Mouse (Mus musculus) brain, embryonic 18.5 days (tissue): Measurements from ENCODE around the gene Cd47.

Source experiments
- DNase-seq: peaks from one replicate; pipeline ENCODE4 v3.0.0-alpha.2; 2012; ENCODE audit warnings: low read depth, low spot score

The Cd47 gene

GRCm38 (mm10) chr16:49948287-49948686, 148.0 kb downstream of the Cd47 start:
- no peak for DNase-seq

- no peak for DNase-seq
Measured at GRCm38 (mm10) chr16:49949261-49949660, 148.9 kb downstream of the Cd47 start.

- DNase-seq: no peak
Measured at GRCm38 (mm10) chr16:49950340-49950739, 150.0 kb downstream of the Cd47 start.

GRCm38 (mm10) chr16:49951288-49951691, 151.0 kb downstream of the Cd47 start:
- DNase-seq: peak; percentile 58

GRCm38 (mm10) chr16:49951925-49952523, 151.7 kb downstream of the Cd47 start:
- no peak for DNase-seq

- no peak for DNase-seq
Measured at GRCm38 (mm10) chr16:49953817-49954216, 153.5 kb downstream of the Cd47 start.

GRCm38 (mm10) chr16:49954909-49955308, 154.6 kb downstream of the Cd47 start:
- no peak for DNase-seq

GRCm38 (mm10) chr16:49955325-49955724, 155.0 kb downstream of the Cd47 start:
- DNase-seq: no peak

GRCm38 (mm10) chr16:49955952-49956351, 155.6 kb downstream of the Cd47 start:
- no peak for DNase-seq

GRCm38 (mm10) chr16:49956531-49957302, 156.4 kb downstream of the Cd47 start:
- DNase-seq: no peak

GRCm38 (mm10) chr16:49958900-49959436, 158.6 kb downstream of the Cd47 start:
- DNase-seq: no peak

- no peak for DNase-seq
Measured at GRCm38 (mm10) chr16:49962305-49962704, 162.0 kb downstream of the Cd47 start.

GRCm38 (mm10) chr16:49964321-49964986, 164.1 kb downstream of the Cd47 start:
- no peak for DNase-seq
